Mouse (Mus musculus) 416B (cell line): ENCODE results near the gene Sbk2.

Source experiments
- DNase-seq: peaks from one replicate; pipeline ENCODE4 v3.0.0; 2011; ENCODE audit warnings: low read depth

Sbk2 gene

DNA sequence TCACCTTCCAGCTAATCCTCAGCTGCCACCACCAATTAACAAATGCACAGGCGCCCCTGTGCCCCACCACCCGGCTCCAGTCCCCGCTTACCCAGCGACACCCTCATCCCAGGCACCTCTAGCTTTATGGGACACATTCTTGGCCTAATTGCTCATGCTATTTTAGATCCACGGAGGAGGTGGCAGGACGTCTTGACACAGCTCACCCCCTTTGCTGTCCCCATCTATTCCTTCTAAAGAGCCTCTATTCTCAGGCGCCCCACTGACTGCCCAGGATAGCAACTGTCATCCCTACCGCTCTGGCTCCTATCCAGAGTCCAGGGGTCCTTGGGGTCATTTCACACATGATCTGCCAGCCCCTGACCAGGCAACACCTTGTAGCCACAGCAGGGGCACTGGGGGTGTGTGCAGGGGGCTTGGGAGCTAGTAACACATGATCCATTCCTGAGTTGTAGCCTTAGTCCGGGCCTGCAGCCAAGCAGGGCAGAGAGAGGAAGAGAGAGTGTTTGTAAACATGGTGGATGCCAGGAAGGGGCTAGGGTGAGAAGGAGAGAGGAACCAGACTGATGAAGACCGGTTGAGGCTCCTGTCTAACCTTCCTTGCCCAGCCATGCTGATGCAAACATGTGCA, 10.3 kb downstream of the Sbk2 start:
- no peak for DNase-seq

- DNase-seq, result peak; percentile 39
Observed at GRCm38 (mm10) chr7:4950561-4951342, 13.5 kb downstream of the Sbk2 start.

GRCm38 (mm10) chr7:4948386-4948785, 15.8 kb downstream of the Sbk2 start:
- DNase-seq, result peak; percentile 65

DNA sequence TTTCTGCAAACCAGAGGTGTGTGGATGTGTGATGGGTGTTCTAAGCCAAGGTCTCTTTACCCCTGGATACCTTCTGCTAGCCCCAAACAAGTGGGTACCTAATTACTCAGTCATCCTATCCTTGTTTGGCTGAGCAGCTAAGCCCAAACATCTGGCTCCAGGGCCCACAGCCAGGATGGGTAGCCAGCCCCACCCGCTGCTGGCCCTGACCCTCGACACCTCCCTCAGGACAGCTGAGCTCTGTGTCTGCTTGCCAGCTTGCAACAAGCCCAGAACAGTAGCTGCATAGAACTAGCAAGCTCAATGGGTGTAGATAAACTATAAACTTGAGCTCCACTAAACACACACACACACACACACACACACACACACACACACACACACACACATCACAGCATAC, 16.4 kb downstream of the Sbk2 start:
- no peak for DNase-seq

GRCm38 (mm10) chr7:4943223-4943815, 20.9 kb downstream of the Sbk2 start:
- DNase-seq, result peak; percentile 95

GRCm38 (mm10) chr7:4942673-4943072, 21.5 kb downstream of the Sbk2 start:
- DNase-seq, result no peak

- peak; percentile 84 for DNase-seq
Observed at GRCm38 (mm10) chr7:4940068-4940479, 24.1 kb downstream of the Sbk2 start.

DNA sequence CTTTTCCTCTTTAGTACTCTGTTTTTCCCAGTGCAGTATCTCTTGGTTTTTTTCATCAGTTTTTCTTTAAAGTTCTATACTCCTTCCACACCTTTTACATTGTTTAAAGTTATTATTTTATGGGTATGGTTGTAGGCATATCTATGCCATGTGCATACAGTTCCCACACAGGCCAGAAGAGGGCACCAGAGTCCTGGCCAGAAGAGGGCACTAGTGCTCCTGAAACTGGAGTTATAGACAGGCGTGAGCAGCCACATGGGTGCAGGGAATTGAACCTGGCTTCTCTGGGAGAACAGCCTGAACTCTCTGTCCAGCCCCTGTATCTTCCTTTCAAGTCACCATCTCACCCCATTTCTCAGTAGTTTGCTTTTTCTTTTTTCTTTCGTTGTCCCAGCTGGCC, 25.8 kb downstream of the Sbk2 start:
- DNase-seq, result peak; percentile 77

DNA sequence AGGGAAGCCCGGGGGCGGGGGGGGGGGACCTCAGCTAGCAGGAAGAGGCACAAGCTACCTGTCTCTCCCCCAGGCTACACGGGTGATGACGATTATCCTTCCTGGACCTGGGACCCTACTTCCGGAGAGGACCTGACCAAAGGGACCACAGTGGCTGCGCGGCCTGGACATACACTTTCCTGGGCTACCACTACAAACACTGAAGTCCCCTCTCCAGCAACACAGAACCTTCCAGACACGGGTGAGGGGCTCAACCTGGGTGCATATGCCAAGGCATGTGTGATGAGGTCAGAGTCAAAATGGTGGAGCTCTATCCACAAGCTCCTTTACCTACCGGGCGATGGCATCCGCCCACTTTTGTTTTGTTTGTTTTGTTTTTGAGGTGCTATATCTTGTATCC, 26.8 kb downstream of the Sbk2 start:
- DNase-seq, result no peak

DNA sequence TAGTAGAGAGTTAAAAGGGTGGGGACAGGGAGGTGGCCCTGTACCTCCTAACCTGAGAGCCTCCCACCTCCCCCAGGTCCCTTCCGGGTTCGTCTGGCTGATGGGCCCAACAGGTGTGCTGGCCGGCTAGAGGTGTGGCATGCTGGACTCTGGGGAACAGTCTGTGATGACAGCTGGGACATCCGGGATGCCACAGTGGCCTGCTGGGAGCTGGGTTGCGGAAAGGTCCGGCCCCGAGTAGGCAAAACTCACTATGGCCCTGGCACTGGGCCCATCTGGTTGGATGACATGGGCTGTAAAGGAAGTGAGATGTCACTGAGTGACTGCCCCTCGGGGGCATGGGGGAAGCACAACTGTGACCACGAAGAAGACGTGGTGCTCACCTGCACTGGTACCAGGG, 27.4 kb downstream of the Sbk2 start:
- DNase-seq, result no peak

- peak; percentile 35 for DNase-seq
Observed at GRCm38 (mm10) chr7:4934160-4934914, 29.9 kb downstream of the Sbk2 start.

- no peak for DNase-seq
Observed at GRCm38 (mm10) chr7:4933103-4933502, 31.1 kb downstream of the Sbk2 start.

DNA sequence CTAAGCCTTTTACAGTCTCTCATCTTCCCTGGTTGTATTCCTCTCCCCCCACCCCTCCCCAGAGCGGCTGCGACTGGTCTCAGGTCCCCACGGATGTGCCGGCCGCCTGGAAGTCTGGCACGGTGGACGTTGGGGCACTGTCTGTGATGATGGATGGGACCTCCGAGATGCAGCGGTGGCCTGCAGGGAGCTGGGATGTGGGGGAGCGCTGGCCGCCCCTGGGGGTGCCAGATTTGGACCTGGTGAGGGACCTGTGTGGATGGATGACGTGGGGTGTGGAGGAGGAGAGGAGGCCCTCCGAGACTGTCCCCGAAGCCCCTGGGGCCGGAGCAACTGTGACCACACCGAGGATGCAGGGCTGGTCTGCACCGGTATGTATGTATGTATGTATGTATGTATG, 35.9 kb downstream of the Sbk2 start:
- DNase-seq, result no peak

DNA sequence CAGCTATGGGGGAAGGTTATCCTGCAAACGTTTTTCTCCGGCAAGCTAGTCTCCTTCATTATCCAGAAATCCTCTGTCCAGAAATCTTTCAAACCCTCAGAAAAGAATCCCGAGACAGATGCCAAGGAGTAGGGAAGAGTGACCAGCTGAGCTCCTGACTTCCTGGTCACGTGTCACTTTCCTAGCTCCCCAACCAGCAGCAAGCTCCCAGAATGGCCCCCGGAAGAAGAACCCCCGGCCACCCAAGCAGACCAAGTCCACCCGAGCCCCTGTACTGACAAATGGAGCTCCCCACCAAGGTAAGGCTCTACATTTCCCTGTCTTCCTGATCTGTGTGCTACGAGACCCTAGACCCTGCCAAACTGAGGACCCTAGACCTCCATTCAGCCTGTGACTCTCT, 36.5 kb downstream of the Sbk2 start:
- DNase-seq, result no peak

DNA sequence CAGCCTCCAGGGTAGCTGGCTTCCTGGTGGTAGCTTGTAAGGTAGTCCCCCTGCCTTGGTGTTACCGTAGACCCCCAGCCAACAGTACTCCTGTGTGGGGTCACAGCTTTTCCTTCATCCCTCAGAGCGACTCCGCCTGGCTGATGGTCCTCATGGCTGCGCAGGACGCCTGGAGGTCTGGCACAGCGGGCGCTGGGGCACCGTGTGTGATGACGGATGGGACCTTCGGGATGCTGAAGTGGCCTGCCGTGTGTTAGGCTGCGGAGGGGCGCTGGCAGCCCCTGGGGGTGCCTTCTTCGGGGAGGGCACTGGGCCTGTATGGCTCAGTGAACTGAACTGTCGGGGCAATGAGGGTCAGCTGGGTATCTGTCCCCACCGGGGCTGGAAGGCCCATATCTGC, 37.4 kb downstream of the Sbk2 start:
- DNase-seq, result no peak

- DNase-seq, result no peak
Observed at GRCm38 (mm10) chr7:4925441-4926381, 38.5 kb downstream of the Sbk2 start, which contains the start of gene Ssc5d. Gene Ssc5d, plus strand, starts transcription at chr7:4925785.

DNA sequence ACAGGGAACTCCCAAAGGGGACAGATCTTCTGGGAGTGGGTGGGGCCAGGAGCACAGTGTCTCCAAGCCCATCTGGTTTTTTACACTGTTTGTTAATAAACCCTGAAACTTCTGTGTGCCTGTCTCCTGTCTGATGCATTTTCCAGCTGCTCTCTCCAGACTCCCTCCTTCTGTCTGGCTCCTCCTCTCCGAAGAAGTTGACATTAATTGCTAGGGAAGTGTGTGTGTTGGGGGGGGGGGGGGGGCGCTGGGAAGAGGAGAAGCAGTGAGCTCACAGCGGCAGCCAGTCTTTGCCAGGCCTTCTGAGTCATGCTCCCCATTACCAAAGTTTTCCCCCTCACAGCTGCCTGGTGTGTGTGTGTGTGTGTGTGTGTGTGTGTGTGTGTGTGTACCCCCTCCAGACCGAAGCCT, 39.3 kb downstream of the Sbk2 start:
- DNase-seq, result peak; percentile 64

DNA sequence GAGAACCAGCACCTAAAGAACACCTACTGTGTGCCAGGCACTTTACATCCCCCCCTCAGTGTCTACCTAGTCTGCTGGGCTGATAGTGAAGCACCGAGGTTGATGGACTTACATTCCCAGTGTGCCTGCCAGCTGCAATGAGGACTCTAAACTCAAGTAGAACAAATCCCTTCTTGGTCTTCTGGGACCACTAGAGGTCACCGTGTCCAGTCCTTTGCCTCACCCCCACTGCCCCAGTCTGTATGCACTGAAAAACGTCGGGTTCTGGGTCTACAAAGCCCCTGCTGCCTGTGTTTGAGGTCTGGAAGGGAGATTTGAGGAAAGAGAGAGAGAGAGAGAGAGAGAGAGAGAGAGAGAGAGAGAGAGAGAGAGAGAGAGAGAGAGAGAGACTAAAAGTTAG, 39.7 kb downstream of the Sbk2 start:
- peak; percentile 27 for DNase-seq

GRCm38 (mm10) chr7:4923586-4924364, 40.4 kb downstream of the Sbk2 start:
- DNase-seq, result no peak

DNA sequence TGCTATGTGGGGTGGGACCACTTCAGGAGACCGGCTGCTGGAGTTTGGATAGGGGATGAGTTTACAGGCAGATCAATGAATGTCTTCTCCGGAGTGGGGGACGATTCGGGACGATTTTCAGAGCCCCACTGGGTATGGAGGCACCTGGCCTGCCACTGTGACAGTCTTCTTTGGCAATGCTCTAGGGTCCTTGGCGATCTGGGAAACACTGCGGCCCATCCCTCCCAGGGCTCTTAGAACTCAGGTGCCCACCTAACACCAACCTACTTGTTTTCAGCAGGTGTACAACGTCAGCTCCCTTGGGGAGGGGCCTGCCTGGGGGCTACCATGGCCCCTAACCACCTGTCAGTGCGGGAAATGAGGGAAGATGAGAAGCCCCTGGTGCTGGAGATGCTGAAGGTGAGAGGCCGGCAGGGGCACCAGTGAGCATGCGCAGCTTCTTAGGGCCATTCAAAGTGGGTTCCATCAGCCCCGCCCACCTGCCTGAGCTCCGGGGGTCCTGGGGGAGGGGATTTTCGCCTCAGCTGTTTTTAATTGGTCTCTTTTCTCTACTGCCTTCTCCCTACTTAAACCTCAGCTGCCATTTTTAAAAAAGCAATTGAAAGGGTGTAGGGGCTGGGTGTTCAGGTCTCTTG, 41.2 kb downstream of the Sbk2 start:
- DNase-seq, result no peak
